Mouse (Mus musculus): ENCODE measurements around the gene Gm17657. TPM values are rescaled to one million over a fixed set of nuclear protein-coding genes. Genes with fewer than 3 reads are reported as not detected.

The Gm17657 gene
- polyA plus RNA-seq, 1 experiment, result not detected

DNA sequence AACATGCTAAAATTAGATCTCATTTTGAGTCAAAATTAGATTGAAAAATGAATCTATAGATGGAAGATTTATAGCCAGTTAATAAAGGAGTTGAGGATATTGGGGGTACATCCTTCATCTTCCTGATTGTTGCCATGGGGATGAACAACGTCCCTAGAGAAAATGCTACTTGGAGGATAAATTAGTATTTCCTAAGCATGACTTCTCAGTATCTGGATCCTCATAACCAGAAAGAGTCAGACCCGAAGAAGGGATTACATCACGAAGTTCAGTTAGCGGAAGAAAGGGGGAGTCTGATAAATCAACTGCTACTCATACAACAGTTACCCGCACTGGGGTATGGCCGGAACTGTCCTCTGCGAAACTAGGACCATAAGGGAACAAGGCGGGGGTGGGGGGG is 444 bp downstream of the Gm17657 start:
- Histone ChIP-seq H3K27ac (ENCODE audit: insufficient read depth, low read depth, low read length) (no peak overlapping the region), H3K27me3 (ENCODE audit: control insufficient read depth, insufficient read depth, low read length) (no peaks in the 10 kb centered on the region), H3K36me3 (ENCODE audit: control insufficient read depth, insufficient read depth, low read length) (no peaks in the 10 kb centered on the region), H3K4me1 (ENCODE audit: control insufficient read depth, insufficient read depth, insufficient read length, low read length) (peaks cover 15% of the 10 kb centered on the region; the same call in 1 of the 2 replicates), H3K4me3 (ENCODE audit: low read depth, low read length) (no peak overlapping the region)
- 40% methylated on average over 8 of the region's 8 CpGs for WGBS
- TF ChIP-seq CTCF (IDR thresholded peaks at IDR 0.05; ENCODE audit: extremely low read depth, insufficient read length, insufficient replicate concordance, low read depth, low read length), result no peak
- no peak for TF ChIP-seq POLR2A (IDR thresholded peaks at IDR 0.05; ENCODE audit: low read depth, low read length)

- Histone ChIP-seq H3K4me3 (ENCODE audit: low read depth, low read length) (no peak overlapping the region), H3K27ac (ENCODE audit: insufficient read depth, low read depth, low read length) (no peak overlapping the region), H3K4me1 (ENCODE audit: control insufficient read depth, insufficient read depth, insufficient read length, low read length) (peaks cover 11% of the 10 kb centered on the region; the same call in 1 of the 2 replicates), H3K36me3 (ENCODE audit: control insufficient read depth, insufficient read depth, low read length) (no peaks in the 10 kb centered on the region), H3K27me3 (ENCODE audit: control insufficient read depth, insufficient read depth, low read length) (no peaks in the 10 kb centered on the region)
- 54% methylated on average over 3 of the region's 3 CpGs for WGBS
- TF ChIP-seq CTCF (IDR thresholded peaks at IDR 0.05; ENCODE audit: extremely low read depth, insufficient read length, insufficient replicate concordance, low read depth, low read length), result no peak
- no peak for TF ChIP-seq POLR2A (IDR thresholded peaks at IDR 0.05; ENCODE audit: low read depth, low read length)
Measured at GRCm38 (mm10) chr17:29548494-29548893, 944 bp downstream of the Gm17657 start.

DNA sequence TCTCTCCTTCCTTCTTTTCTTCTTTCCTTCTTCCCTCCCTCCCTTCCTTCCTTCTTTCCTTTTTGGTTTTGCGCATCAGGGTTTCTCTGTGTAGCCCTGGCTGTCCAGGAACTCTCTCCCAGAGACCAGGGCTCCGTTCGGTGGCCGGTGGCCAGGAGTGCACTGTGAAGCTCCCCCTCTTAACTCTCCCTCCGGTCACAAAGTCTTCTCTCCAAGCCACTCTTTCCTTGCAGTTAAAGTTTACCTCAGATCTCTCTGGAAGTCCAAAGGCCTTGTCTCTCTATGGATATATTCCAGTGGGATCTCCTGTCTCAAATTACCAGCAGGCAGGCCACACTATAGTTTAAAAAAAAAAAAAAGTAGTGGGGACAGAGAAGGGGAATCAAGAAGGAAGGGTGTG is 4.2 kb downstream of the Gm17657 start:
- Histone ChIP-seq H3K27me3 (ENCODE audit: control insufficient read depth, insufficient read depth, low read length) (no peaks in the 10 kb centered on the region), H3K4me3 (ENCODE audit: low read depth, low read length) (no peak overlapping the region), H3K4me1 (ENCODE audit: control insufficient read depth, insufficient read depth, insufficient read length, low read length) (no peaks in the 10 kb centered on the region), H3K27ac (ENCODE audit: insufficient read depth, low read depth, low read length) (no peak overlapping the region), H3K36me3 (ENCODE audit: control insufficient read depth, insufficient read depth, low read length) (no peaks in the 10 kb centered on the region)
- TF ChIP-seq CTCF (IDR thresholded peaks at IDR 0.05; ENCODE audit: extremely low read depth, insufficient read length, insufficient replicate concordance, low read depth, low read length) (no peak), POLR2A (IDR thresholded peaks at IDR 0.05; ENCODE audit: low read depth, low read length) (no peak)
- WGBS, result 81% methylated on average over 5 of the region's 5 CpGs

DNA sequence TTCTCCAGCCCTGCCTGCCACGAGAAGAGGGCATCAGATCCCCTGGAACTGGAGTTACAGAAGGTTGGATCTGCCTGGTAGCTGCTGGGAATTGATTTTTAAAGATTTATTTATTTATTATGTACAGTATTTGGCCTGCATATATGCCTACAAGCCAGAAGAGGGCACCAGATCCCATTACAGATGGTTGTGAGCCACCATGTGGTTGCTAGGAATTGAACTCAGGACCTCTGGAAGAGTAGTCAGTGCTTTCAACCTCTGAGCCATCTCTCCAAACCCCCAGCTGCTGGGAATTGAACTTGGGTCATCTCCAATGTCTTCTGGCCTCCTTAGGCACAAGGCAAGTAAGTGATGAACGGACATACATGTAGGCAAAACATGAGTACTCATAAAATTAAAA is 5.4 kb downstream of the Gm17657 start:
- no peak for TF ChIP-seq POLR2A (IDR thresholded peaks at IDR 0.05; ENCODE audit: low read depth, low read length)
- no peak; the same call in 1 of the 2 replicates for TF ChIP-seq CTCF (IDR thresholded peaks at IDR 0.05; ENCODE audit: extremely low read depth, insufficient read length, insufficient replicate concordance, low read depth, low read length)
- no peak overlapping the region for H3K27ac ChIP-seq (ENCODE audit: insufficient read depth, low read depth, low read length)
- no peaks in the 10 kb centered on the region for H3K36me3 ChIP-seq (ENCODE audit: control insufficient read depth, insufficient read depth, low read length)
- no peaks in the 10 kb centered on the region for H3K27me3 ChIP-seq (ENCODE audit: control insufficient read depth, insufficient read depth, low read length)
- H3K4me3 ChIP-seq (ENCODE audit: low read depth, low read length), result no peak overlapping the region
- no peaks in the 10 kb centered on the region for H3K4me1 ChIP-seq (ENCODE audit: control insufficient read depth, insufficient read depth, insufficient read length, low read length)
- WGBS, result 76% methylated on average over 2 of the region's 2 CpGs

DNA sequence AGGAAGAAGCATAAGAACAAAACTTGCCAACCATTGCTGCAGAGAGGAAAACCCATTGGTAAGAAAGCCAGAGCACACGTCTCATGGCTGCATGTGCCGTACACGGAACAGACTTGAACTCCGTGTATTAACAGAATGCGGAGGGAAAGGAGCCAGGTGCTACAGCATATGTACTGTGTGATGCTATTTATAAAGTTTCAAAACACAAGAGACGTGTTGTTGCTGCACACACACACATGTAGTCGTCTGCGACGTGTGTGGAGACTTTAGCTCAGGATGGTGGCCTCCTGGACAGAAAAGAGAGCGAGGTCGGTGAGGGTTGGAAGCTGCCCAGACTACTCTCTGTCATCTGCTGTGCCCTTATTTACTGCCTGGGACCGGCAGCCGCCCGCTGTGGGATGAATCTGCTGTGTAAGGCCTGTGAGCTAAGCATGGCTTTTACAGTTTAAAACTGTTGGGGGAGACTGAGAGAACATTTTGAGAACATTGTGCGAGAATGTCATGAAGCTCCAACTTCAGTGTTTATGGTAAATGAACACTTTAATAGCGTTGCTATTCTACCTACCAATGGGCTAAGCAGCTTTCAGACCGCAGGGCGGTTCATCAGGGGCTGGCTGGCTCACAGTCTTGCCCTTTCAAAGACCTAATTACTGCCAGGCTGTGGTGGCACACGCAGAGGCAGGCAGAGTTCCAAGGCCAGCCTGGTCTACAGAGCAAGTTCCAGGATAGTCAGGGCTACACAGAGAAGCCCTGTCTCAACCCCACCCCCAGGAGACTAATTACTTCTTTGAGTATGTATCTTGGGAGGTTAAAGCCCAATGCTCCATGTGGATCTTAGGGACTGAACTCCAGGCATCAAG is 6.4 kb downstream of the Gm17657 start:
- 86% methylated on average over 19 of the region's 19 CpGs for WGBS
- no peaks in the 10 kb centered on the region for H3K4me1 ChIP-seq (ENCODE audit: control insufficient read depth, insufficient read depth, insufficient read length, low read length)
- no peak overlapping the region for H3K27ac ChIP-seq (ENCODE audit: insufficient read depth, low read depth, low read length)
- TF ChIP-seq CTCF (IDR thresholded peaks at IDR 0.05; ENCODE audit: extremely low read depth, insufficient read length, insufficient replicate concordance, low read depth, low read length) (no peak), POLR2A (IDR thresholded peaks at IDR 0.05; ENCODE audit: low read depth, low read length) (no peak)
- H3K36me3 ChIP-seq (ENCODE audit: control insufficient read depth, insufficient read depth, low read length), result no peaks in the 10 kb centered on the region
- no peak overlapping the region for H3K4me3 ChIP-seq (ENCODE audit: low read depth, low read length)
- H3K27me3 ChIP-seq (ENCODE audit: control insufficient read depth, insufficient read depth, low read length), result no peaks in the 10 kb centered on the region

GRCm38 (mm10) chr17:29541419-29541818 is 8.0 kb downstream of the Gm17657 start:
- 31% methylated on average over 14 of the region's 14 CpGs for WGBS
- Histone ChIP-seq H3K4me1 (ENCODE audit: control insufficient read depth, insufficient read depth, insufficient read length, low read length) (no peaks in the 10 kb centered on the region), H3K27ac (ENCODE audit: insufficient read depth, low read depth, low read length) (no peak overlapping the region), H3K4me3 (ENCODE audit: low read depth, low read length) (no peak overlapping the region), H3K36me3 (ENCODE audit: control insufficient read depth, insufficient read depth, low read length) (no peaks in the 10 kb centered on the region), H3K27me3 (ENCODE audit: control insufficient read depth, insufficient read depth, low read length) (no peaks in the 10 kb centered on the region)
- TF ChIP-seq POLR2A (IDR thresholded peaks at IDR 0.05; ENCODE audit: low read depth, low read length) (no peak), CTCF (IDR thresholded peaks at IDR 0.05; ENCODE audit: extremely low read depth, insufficient read length, insufficient replicate concordance, low read depth, low read length) (no peak)

GRCm38 (mm10) chr17:29540426-29540825 is 9.0 kb downstream of the Gm17657 start:
- H3K27me3 ChIP-seq (ENCODE audit: control insufficient read depth, insufficient read depth, low read length), result no peaks in the 10 kb centered on the region
- H3K4me3 ChIP-seq (ENCODE audit: low read depth, low read length), result no peak overlapping the region
- no peaks in the 10 kb centered on the region for H3K4me1 ChIP-seq (ENCODE audit: control insufficient read depth, insufficient read depth, insufficient read length, low read length)
- TF ChIP-seq POLR2A (IDR thresholded peaks at IDR 0.05; ENCODE audit: low read depth, low read length) (no peak), CTCF (IDR thresholded peaks at IDR 0.05; ENCODE audit: extremely low read depth, insufficient read length, insufficient replicate concordance, low read depth, low read length) (no peak)
- no peak overlapping the region for H3K27ac ChIP-seq (ENCODE audit: insufficient read depth, low read depth, low read length)
- no peaks in the 10 kb centered on the region for H3K36me3 ChIP-seq (ENCODE audit: control insufficient read depth, insufficient read depth, low read length)
- WGBS, result 91% methylated on average over 8 of the region's 8 CpGs
